Mouse (Mus musculus) kidney, adult 2 months (tissue): Measurements from ENCODE around the gene Tmprss13.

ENCODE experiments used
- CTCF ChIP-seq: fragments of 200-500 bp; conservative IDR thresholded peaks from 2 replicates; pipeline ENCODE4 v1.5.1; 2011; ENCODE audit warnings: low read depth, mild to moderate bottlenecking, control low read depth, low read length, moderate library complexity, mixed read lengths; ENCODE audit not compliant: insufficient read depth, insufficient read length
- POLR2A ChIP-seq: fragments of 200-500 bp; IDR thresholded peaks from one replicate; pipeline ENCODE4 v1.6.1; 2011; ENCODE audit warnings: low read depth, low read length, control low read depth

DNA sequence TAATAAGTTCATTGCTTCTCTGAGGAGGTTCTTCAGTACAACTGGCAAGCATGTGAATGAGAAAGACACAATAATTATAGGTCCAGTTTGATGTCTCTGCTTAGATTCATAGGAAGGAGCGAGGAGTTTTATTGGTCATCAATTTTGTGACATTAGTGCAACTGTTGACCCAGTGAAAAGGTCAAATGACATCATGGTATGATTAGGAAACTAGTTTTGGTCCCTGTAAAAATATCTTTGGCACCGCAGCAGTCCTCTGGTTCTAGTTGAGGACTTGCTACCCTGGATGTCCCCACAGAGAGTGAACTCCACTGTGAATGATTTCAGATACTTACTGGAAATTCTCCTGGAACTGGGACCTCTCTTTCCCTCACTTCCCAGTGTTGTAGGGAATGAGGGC, 36.3 kb downstream of the Tmprss13 start:
- TF ChIP-seq POLR2A (no peak), CTCF (no peak)
